Mouse (Mus musculus) cerebellum, adult 2 months (tissue): ENCODE measurements around the gene Fchsd2. TPM values are rescaled to one million over a fixed set of nuclear protein-coding genes. Genes with fewer than 3 reads are reported as not detected.

ENCODE experiments used
- DNase-seq, 2 experiments: peaks; one replicate each; pipeline ENCODE4 v3.0.0; 2021
- H3K27ac ChIP-seq: fragments of 200-500 bp; 2 replicates; pipeline ENCODE4 v1.5.1; 2012; ENCODE audit warnings: low read length, control low read depth, inconsistent platforms; ENCODE audit not compliant: insufficient read depth
- H3K27me3 ChIP-seq: fragments of 200-500 bp; 2 replicates; pipeline ENCODE4 v1.6.1; 2012; ENCODE audit warnings: inconsistent platforms, mild to moderate bottlenecking, low read length, moderate library complexity; ENCODE audit not compliant: control insufficient read depth, insufficient read depth
- H3K4me1 ChIP-seq: fragments of 200-500 bp; 2 replicates; pipeline ENCODE4 v1.6.1; 2011; ENCODE audit warnings: low read length; ENCODE audit not compliant: control insufficient read depth, insufficient read depth
- H3K4me3 ChIP-seq: fragments of 200-500 bp; replicated peaks from 2 replicates; pipeline ENCODE3; 2011; ENCODE audit warnings: mild to moderate bottlenecking, low read depth, low read length, control low read depth; ENCODE audit not compliant: insufficient read depth
- CTCF ChIP-seq: fragments of 200-500 bp; IDR thresholded peaks from 2 replicates; pipeline ENCODE4 v1.5.1; 2011; ENCODE audit warnings: low read depth, mild to moderate bottlenecking, control low read depth, low read length, moderate library complexity, borderline replicate concordance; ENCODE audit not compliant: insufficient read depth
- POLR2A ChIP-seq: fragments of 200-500 bp; IDR thresholded peaks from 2 replicates; pipeline ENCODE4 v1.6.1; 2011; ENCODE audit warnings: low read length, control low read depth, borderline replicate concordance; ENCODE audit not compliant: insufficient read depth
- WGBS: fragments of 180-500 bp; shearing (Covaris S2); methylation state at CpG from one replicate; pipeline ENCODE4 v1.1.7; 2018; 5-methylcytosine and 5-hydroxymethylcytosine counted together
- polyA plus RNA-seq: library from polyadenylated mRNA; depleted of rRNA; stranded (reverse); fragments of >200 nt; gene quantifications from 2 replicates; pipeline ENCODE4 v1.2.3, GENCODE M21; 2012

The Fchsd2 gene
- polyA plus RNA-seq, 1 experiment = 29.3 TPM

DNA sequence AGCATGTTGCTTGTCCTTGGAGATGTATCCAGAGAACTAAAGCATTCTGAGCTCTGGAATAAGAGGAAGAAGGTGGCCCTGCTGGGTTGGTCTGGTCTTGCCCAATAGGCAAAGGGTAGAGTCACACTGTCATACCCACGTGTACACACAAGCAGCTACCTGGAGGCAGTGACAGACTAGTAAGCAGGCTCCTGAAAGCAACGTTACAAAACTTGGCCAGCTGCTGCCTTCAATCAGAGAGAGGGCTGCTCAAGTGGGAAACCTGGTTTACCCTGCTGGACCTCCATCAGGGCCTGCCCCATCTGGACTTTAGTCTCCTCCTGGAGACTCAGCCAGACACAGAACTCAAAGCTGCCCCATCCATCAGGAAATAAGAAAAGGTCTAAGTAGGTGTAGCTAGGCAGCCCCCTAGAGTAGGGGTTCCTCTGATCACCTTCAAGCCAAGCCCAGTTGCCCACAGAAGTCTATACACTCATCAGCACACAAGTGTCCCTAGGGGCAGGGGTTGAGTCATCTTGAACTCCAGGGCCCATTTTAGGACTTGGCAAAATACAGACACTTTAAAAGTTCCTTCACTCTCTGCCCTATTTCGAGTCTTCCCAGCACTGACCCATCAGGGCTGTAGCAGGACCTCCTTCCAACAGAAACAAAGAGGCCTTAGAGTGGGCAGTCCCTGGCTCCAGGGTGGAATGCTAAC lies 25.9 kb upstream of the Fchsd2 start:
- Histone ChIP-seq H3K27me3 (no peaks in the 10 kb centered on the region), H3K27ac (no peak overlapping the region)
- 63% methylated on average over 3 of the region's 3 CpGs for WGBS

DNA sequence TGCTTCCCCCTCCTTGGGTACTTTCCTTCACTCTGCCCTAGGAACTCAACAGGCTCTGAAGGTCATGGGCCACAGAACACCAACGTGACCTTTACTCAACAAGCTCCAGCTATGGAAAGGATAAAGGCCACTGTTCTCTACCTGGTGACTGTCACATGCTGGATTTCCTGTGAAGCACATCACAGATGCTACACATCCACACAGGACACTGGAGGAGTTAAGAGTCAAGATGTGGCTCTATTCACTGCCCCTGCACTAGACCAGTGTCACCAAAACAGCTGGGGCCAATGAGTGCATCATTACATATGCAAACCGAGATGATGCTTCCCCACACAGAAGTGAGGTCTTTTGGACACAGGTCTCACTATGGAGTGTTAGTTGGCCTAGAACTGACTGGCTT lies 25.1 kb upstream of the Fchsd2 start:
- no peak for TF ChIP-seq CTCF
- TF ChIP-seq POLR2A = no peak
- 86% methylated on average over 2 of the region's 2 CpGs for WGBS
- no peak overlapping the region for H3K27ac ChIP-seq
- H3K4me3 ChIP-seq = no peak overlapping the region
- no peak for DNase-seq
- no peaks in the 10 kb centered on the region for H3K4me1 ChIP-seq
- no peaks in the 10 kb centered on the region for H3K27me3 ChIP-seq

More for the DNA sequence above, 25.9 kb upstream of the Fchsd2 start:
- no peaks in the 10 kb centered on the region for H3K4me1 ChIP-seq
- TF ChIP-seq POLR2A = no peak
- TF ChIP-seq CTCF = no peak
- H3K4me3 ChIP-seq = no peak overlapping the region
- DNase-seq = no peak

GRCm38 (mm10) chr7:101069271-101069670 lies 23.4 kb upstream of the Fchsd2 start:
- Histone ChIP-seq H3K4me3 (no peak overlapping the region), H3K4me1 (no peaks in the 10 kb centered on the region), H3K27ac (no peak overlapping the region), H3K27me3 (no peaks in the 10 kb centered on the region)
- TF ChIP-seq POLR2A (no peak), CTCF (no peak)
- DNase-seq = no peak
- WGBS = 86% methylated on average over 6 of the region's 6 CpGs

- no peak overlapping the region for H3K27ac ChIP-seq
- H3K4me3 ChIP-seq = no peak overlapping the region
- no peaks in the 10 kb centered on the region for H3K27me3 ChIP-seq
- 39% methylated on average over 4 of the region's 4 CpGs for WGBS
- TF ChIP-seq CTCF (no peak), POLR2A (no peak)
- no peaks in the 10 kb centered on the region for H3K4me1 ChIP-seq
- no peak for DNase-seq
Observed at GRCm38 (mm10) chr7:101070406-101070805, 22.3 kb upstream of the Fchsd2 start.

GRCm38 (mm10) chr7:101071020-101071419 lies 21.6 kb upstream of the Fchsd2 start:
- no peaks in the 10 kb centered on the region for H3K4me1 ChIP-seq
- WGBS = 64% methylated on average over 6 of the region's 6 CpGs

GRCm38 (mm10) chr7:101072123-101072740 lies 20.4 kb upstream of the Fchsd2 start:
- no peak overlapping the region for H3K27ac ChIP-seq
- WGBS = 85% methylated on average over 12 of the region's 12 CpGs
- no peaks in the 10 kb centered on the region for H3K27me3 ChIP-seq
- H3K4me3 ChIP-seq = no peak overlapping the region
- no peak for DNase-seq
- TF ChIP-seq POLR2A = no peak
- no peak for TF ChIP-seq CTCF
- no peaks in the 10 kb centered on the region for H3K4me1 ChIP-seq

More at GRCm38 (mm10) chr7:101071020-101071419, 21.6 kb upstream of the Fchsd2 start:
- no peak for DNase-seq
- H3K27me3 ChIP-seq = no peaks in the 10 kb centered on the region
- H3K27ac ChIP-seq = no peak overlapping the region
- TF ChIP-seq CTCF (no peak), POLR2A (no peak)
- no peak overlapping the region for H3K4me3 ChIP-seq

- no peaks in the 10 kb centered on the region for H3K4me1 ChIP-seq
- no peak for DNase-seq
- no peak overlapping the region for H3K4me3 ChIP-seq
- TF ChIP-seq CTCF = no peak
- TF ChIP-seq POLR2A = no peak
- H3K27ac ChIP-seq = no peak overlapping the region
- 89% methylated on average over 8 of the region's 8 CpGs for WGBS
- no peaks in the 10 kb centered on the region for H3K27me3 ChIP-seq
Observed at GRCm38 (mm10) chr7:101074170-101074767, 18.4 kb upstream of the Fchsd2 start.

GRCm38 (mm10) chr7:101083562-101084166 lies 9.0 kb upstream of the Fchsd2 start:
- TF ChIP-seq POLR2A = no peak
- no peak for TF ChIP-seq CTCF
- H3K27me3 ChIP-seq = no peaks in the 10 kb centered on the region
- H3K4me1 ChIP-seq = no peaks in the 10 kb centered on the region; the same call in 1 of the 2 replicates
- no peak for DNase-seq
- no peak overlapping the region for H3K27ac ChIP-seq
- H3K4me3 ChIP-seq = no peak overlapping the region
- WGBS = 78% methylated on average over 9 of the region's 9 CpGs
